Mouse (Mus musculus): Measurements from ENCODE around the gene Gm11555. TPM values are rescaled to one million over a fixed set of nuclear protein-coding genes. Genes with fewer than 3 reads are reported as not detected.
"Not testable (repeated sequence)": the region's sequence is repeated elsewhere in the genome, so short reads cannot be mapped to it uniquely, and the experiment has no call there.

Gene Gm11555
- polyA plus RNA-seq (2012; rRNA removed) = not detected in 2 replicates

DNA sequence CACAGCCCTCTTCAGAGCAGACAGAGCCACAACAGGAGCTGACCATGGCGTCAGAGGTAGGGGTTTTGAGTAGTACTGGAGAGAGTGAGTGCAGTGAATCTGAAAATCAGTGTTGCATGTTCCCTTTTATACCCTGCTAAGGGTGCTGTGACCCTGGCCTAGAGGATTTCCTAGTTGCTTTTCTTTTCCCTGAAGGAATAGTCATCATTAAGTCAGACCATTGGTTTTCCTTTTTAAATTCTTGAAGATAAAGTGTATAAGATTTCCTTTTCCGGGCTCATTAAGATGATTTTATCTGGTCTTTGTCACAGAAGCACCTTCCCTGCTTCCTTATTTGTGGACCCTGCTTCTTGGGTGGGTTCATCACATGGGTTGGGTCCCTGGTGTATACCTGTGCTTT is at the start of gene Gm11555:
Gene Gm11555, minus strand, starts transcription at position 101 of the 400 bp plus-strand sequence.
- 89% methylated on average over 2 of the region's 2 CpGs for WGBS

GRCm38 (mm10) chr11:99690463-99690862 is 40.4 kb upstream of the Gm11555 start, which contains the start of gene Gm14190:
Gm14190 (minus strand) TSS chr11:99690740.
- Histone ChIP-seq H3K4me1 (replicated peaks; ENCODE audit: control insufficient read depth, insufficient read depth, low read length) (no peaks in the 10 kb centered on the region), H3K27ac (ENCODE audit: control insufficient read depth, insufficient read depth, low read length) (no peak within 1 kb of the TSS), H3K4me3 (ENCODE audit: control insufficient read depth, insufficient read depth, low read length) (no peak within 1 kb of the TSS), H3K36me3 (ENCODE audit: control insufficient read depth, insufficient read depth, low read length) (no peaks in the 10 kb centered on the region), H3K27me3 (ENCODE audit: control insufficient read depth, insufficient read depth, low read length) (no peaks in the 10 kb centered on the region)
- TF ChIP-seq POLR2A (IDR thresholded peaks at IDR 0.05; ENCODE audit: control insufficient read depth, extremely low read depth, insufficient read depth, low read length, poor library complexity) (no peak), CTCF (IDR thresholded peaks at IDR 0.05; ENCODE audit: borderline replicate concordance, control insufficient read depth, extremely low read depth, insufficient read depth, low read length, poor library complexity) (no peak)
- DNase-seq = no peak
- 91% methylated on average over 1 of the region's 1 CpGs for WGBS

More for the DNA sequence above, at the start of gene Gm11555:
- H3K4me1 ChIP-seq (replicated peaks; ENCODE audit: control insufficient read depth, insufficient read depth, low read length) = no peaks in the 10 kb centered on the region
- H3K27me3 ChIP-seq (ENCODE audit: control insufficient read depth, insufficient read depth, low read length) = no peaks in the 10 kb centered on the region
- DNase-seq = no peak
- TF ChIP-seq POLR2A (IDR thresholded peaks at IDR 0.05; ENCODE audit: control insufficient read depth, extremely low read depth, insufficient read depth, low read length, poor library complexity) = no peak
- TF ChIP-seq CTCF (IDR thresholded peaks at IDR 0.05; ENCODE audit: borderline replicate concordance, control insufficient read depth, extremely low read depth, insufficient read depth, low read length, poor library complexity) = no peak
- no peak within 1 kb of the TSS for H3K27ac ChIP-seq (ENCODE audit: control insufficient read depth, insufficient read depth, low read length)
- no peaks in the 10 kb centered on the region for H3K36me3 ChIP-seq (ENCODE audit: control insufficient read depth, insufficient read depth, low read length)
- no peak within 1 kb of the TSS for H3K4me3 ChIP-seq (ENCODE audit: control insufficient read depth, insufficient read depth, low read length)

DNA sequence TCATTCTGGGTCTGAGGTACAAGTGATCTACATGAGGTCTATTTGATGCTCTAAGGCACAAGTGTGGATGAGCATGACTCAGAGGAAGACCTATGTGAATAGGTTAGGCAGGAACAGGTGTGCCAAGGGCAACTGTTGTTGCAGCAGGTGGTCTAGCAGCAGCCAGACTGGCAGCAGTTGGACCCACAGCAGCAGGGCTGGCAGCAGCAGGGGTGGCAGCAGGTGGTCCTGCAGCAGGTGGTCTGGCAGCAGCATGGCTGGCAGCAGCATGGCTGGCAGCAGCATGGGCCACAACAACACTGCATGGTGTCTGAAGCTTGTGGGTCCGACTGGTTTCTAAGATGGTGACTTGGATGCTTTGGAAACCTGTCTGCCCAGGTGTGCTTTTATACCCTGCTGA is 35.2 kb upstream of the Gm11555 start:
- not testable (repeated sequence) for H3K36me3 ChIP-seq (ENCODE audit: control insufficient read depth, insufficient read depth, low read length); H3K27me3 ChIP-seq (ENCODE audit: control insufficient read depth, insufficient read depth, low read length); DNase-seq; H3K27ac ChIP-seq (ENCODE audit: control insufficient read depth, insufficient read depth, low read length); H3K4me1 ChIP-seq (replicated peaks; ENCODE audit: control insufficient read depth, insufficient read depth, low read length); H3K4me3 ChIP-seq (ENCODE audit: control insufficient read depth, insufficient read depth, low read length)
- 88% methylated on average over 1 of the region's 1 CpGs for WGBS

GRCm38 (mm10) chr11:99683481-99683880 is 33.4 kb upstream of the Gm11555 start:
- TF ChIP-seq POLR2A (IDR thresholded peaks at IDR 0.05; ENCODE audit: control insufficient read depth, extremely low read depth, insufficient read depth, low read length, poor library complexity) (no peak), CTCF (IDR thresholded peaks at IDR 0.05; ENCODE audit: borderline replicate concordance, control insufficient read depth, extremely low read depth, insufficient read depth, low read length, poor library complexity) (no peak)
- H3K4me1 ChIP-seq (replicated peaks; ENCODE audit: control insufficient read depth, insufficient read depth, low read length) = no peaks in the 10 kb centered on the region
- WGBS = 92% methylated on average over 2 of the region's 2 CpGs
- no peaks in the 10 kb centered on the region for H3K36me3 ChIP-seq (ENCODE audit: control insufficient read depth, insufficient read depth, low read length)
- H3K4me3 ChIP-seq (ENCODE audit: control insufficient read depth, insufficient read depth, low read length) = no peak overlapping the region
- no peak overlapping the region for H3K27ac ChIP-seq (ENCODE audit: control insufficient read depth, insufficient read depth, low read length)
- no peaks in the 10 kb centered on the region for H3K27me3 ChIP-seq (ENCODE audit: control insufficient read depth, insufficient read depth, low read length)
- DNase-seq = no peak

GRCm38 (mm10) chr11:99665860-99666259 is 15.8 kb upstream of the Gm11555 start, which contains the start of gene Krtap4-6:
Krtap4-6 (minus strand) TSS chr11:99665960.
- no peaks in the 10 kb centered on the region for H3K27me3 ChIP-seq (ENCODE audit: control insufficient read depth, insufficient read depth, low read length)
- H3K4me1 ChIP-seq (replicated peaks; ENCODE audit: control insufficient read depth, insufficient read depth, low read length) = no peaks in the 10 kb centered on the region
- DNase-seq = no peak
- no peak within 1 kb of the TSS for H3K4me3 ChIP-seq (ENCODE audit: control insufficient read depth, insufficient read depth, low read length)
- H3K27ac ChIP-seq (ENCODE audit: control insufficient read depth, insufficient read depth, low read length) = no peak within 1 kb of the TSS
- no peaks in the 10 kb centered on the region for H3K36me3 ChIP-seq (ENCODE audit: control insufficient read depth, insufficient read depth, low read length)
- TF ChIP-seq POLR2A (IDR thresholded peaks at IDR 0.05; ENCODE audit: control insufficient read depth, extremely low read depth, insufficient read depth, low read length, poor library complexity) (no peak), CTCF (IDR thresholded peaks at IDR 0.05; ENCODE audit: borderline replicate concordance, control insufficient read depth, extremely low read depth, insufficient read depth, low read length, poor library complexity) (no peak)

GRCm38 (mm10) chr11:99662802-99663201 is 12.8 kb upstream of the Gm11555 start:
- Histone ChIP-seq H3K4me3 (ENCODE audit: control insufficient read depth, insufficient read depth, low read length) (no peak overlapping the region), H3K36me3 (ENCODE audit: control insufficient read depth, insufficient read depth, low read length) (no peaks in the 10 kb centered on the region), H3K27me3 (ENCODE audit: control insufficient read depth, insufficient read depth, low read length) (no peaks in the 10 kb centered on the region), H3K27ac (ENCODE audit: control insufficient read depth, insufficient read depth, low read length) (no peak overlapping the region), H3K4me1 (replicated peaks; ENCODE audit: control insufficient read depth, insufficient read depth, low read length) (no peaks in the 10 kb centered on the region)
- no peak for DNase-seq
- WGBS = 90% methylated on average over 10 of the region's 10 CpGs
- no peak for TF ChIP-seq CTCF (IDR thresholded peaks at IDR 0.05; ENCODE audit: borderline replicate concordance, control insufficient read depth, extremely low read depth, insufficient read depth, low read length, poor library complexity)
- TF ChIP-seq POLR2A (IDR thresholded peaks at IDR 0.05; ENCODE audit: control insufficient read depth, extremely low read depth, insufficient read depth, low read length, poor library complexity) = no peak

- TF ChIP-seq CTCF (IDR thresholded peaks at IDR 0.05; ENCODE audit: borderline replicate concordance, control insufficient read depth, extremely low read depth, insufficient read depth, low read length, poor library complexity) (no peak), POLR2A (IDR thresholded peaks at IDR 0.05; ENCODE audit: control insufficient read depth, extremely low read depth, insufficient read depth, low read length, poor library complexity) (no peak)
- no peaks in the 10 kb centered on the region for H3K27me3 ChIP-seq (ENCODE audit: control insufficient read depth, insufficient read depth, low read length)
- no peak overlapping the region for H3K27ac ChIP-seq (ENCODE audit: control insufficient read depth, insufficient read depth, low read length)
- no peaks in the 10 kb centered on the region for H3K36me3 ChIP-seq (ENCODE audit: control insufficient read depth, insufficient read depth, low read length)
- no peaks in the 10 kb centered on the region for H3K4me1 ChIP-seq (replicated peaks; ENCODE audit: control insufficient read depth, insufficient read depth, low read length)
- no peak for DNase-seq
- H3K4me3 ChIP-seq (ENCODE audit: control insufficient read depth, insufficient read depth, low read length) = no peak overlapping the region
- 94% methylated on average over 4 of the region's 4 CpGs for WGBS
Measured at GRCm38 (mm10) chr11:99659256-99659655, 9.2 kb upstream of the Gm11555 start.

DNA sequence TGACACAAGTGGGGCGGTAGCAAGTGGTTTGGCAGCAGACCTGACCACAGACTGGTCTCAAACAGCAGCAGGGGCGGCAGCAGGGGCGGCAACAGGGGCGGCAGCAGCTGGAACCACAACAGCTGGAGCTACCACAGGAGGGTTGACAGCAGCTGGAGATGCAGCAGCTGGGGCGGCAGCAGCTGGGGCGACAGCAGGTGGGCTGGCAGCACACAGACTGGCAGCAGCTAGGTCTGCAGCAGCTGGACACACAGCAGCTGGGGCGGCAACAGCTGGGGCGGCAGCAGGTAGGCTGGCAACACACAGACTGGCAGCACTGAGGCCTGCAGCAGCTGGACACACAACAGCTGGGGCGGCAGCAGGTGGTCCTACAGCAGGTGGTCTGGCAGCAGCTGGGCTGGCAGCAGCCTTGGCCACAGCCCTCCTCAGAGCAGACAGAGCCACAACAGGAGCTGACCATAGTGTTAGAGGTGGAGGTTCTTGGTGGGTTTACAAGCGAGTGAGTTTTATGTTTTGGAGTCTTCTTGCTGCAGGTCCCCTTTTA is 8.5 kb upstream of the Gm11555 start, which contains the start of gene Gm11563:
Gene Gm11563, minus strand, starts transcription at position 494 of the 544 bp plus-strand sequence.
- not testable (repeated sequence) for DNase-seq; H3K36me3 ChIP-seq (ENCODE audit: control insufficient read depth, insufficient read depth, low read length); H3K4me1 ChIP-seq (replicated peaks; ENCODE audit: control insufficient read depth, insufficient read depth, low read length); H3K27me3 ChIP-seq (ENCODE audit: control insufficient read depth, insufficient read depth, low read length); H3K4me3 ChIP-seq (ENCODE audit: control insufficient read depth, insufficient read depth, low read length); H3K27ac ChIP-seq (ENCODE audit: control insufficient read depth, insufficient read depth, low read length)
- WGBS = 56% methylated on average over 10 of the region's 10 CpGs

Data from thymus, adult 2 months (tissue).